Mouse (Mus musculus) right cerebral cortex, postnatal 14 days (tissue): ENCODE results near the gene Arfgap3.
"Not testable (repeated sequence)": the region's sequence is repeated elsewhere in the genome, so short reads cannot be mapped to it uniquely, and the experiment has no call there.

Experiments
- DNase-seq: peaks from one replicate; pipeline ENCODE4 v3.0.0; 2022

Arfgap3 gene

DNA sequence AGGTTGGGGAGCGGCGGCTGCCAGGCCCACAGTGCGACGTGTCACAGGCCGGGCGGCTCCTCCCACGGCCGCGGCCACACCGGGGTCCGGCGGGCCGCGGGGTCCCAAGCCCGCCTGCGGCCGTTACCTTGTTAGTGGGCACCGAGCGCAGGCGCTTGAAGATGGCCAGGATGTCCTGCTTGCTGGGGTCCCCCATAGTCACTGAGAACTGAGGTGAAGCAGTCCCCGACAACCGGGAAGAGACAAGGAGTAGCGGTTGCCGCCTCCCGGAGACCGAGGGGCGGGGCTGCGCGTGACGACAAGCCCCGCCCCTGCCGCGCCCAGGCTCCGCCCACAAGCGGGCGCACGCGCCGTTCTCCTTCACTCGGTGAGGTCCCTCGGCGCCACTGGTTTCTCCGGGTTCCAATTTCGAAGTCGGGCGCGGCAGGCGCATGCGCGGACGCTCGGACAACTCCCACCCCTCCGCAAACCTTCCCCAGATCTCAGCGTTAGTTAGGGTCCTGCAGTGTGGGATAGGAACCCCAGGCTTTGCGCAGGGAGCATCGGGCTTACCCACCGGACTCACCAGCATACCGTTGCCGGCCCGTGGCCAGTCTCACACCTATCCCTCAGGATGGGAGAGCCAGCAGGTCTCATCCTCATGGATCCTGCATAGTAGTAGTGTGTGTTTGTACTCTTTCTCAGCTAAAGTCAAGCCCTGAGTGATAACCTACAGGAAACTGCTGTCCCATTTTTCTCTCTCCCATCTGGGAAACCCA, at the start of gene Arfgap3:
Arfgap3 (minus strand) TSS at position 294 of the 758 bp plus-strand sequence.
- DNase-seq, result peak; percentile 97

DNA sequence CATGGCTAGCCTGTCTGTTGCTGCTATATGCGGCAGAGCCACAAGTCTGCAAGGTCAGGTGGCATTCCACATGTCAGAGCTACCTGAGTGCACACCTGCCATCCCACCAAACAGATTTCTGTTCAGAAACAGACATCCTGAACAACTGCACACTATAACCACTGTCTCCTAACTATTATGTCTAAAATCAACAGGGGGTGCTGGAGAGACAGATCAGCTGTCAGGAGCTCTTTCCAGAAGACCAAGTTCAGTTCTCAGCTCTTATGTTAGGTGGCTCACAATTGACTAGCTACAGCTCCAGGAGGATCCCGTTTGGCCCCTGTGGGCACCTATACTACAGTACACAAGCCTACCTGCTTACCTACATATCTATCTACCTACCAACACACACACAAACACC, 42.7 kb upstream of the Arfgap3 start:
- no peak for DNase-seq

DNA sequence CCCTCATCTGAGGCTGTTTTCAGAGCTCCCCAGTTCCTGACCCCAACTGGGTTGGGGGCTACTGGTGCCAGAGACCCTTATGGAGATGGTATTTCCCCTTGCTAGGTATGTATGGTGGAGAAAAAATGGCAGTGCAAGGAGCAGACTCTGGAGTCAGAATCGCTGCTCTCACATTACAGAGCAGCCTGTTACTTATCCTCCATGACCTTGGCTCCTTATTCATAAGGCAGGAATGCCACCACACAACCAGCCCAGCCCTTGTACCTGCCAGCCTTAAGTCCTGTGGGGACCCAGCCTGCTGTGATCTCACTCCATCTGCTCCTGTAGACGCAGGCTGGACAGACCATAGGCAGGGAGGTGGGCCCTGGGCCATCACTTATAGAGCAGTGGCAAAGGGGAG, 37.9 kb upstream of the Arfgap3 start:
- no peak for DNase-seq

DNA sequence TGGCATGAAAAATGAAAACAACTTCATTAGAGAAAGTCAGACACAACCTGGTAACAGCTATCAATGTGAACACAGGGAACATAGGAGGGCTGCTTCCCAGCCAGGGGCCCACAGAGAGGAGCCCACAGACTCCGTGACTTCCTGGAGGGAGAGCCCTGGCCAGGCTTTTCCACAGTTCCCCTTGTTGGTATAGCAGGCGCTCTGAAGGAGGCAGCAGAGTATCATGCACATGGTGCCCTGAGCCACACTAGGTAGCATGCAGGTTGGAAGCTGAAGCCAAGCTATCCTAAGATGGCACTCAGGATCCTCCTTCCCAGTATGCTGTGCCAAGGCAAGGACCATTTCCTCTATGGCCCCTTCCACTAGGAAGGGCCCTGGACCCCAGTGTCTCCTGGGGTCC, 33.6 kb upstream of the Arfgap3 start:
- no peak for DNase-seq

- DNase-seq, result no peak
Observed at GRCm38 (mm10) chr15:83383136-83383535, 33.1 kb upstream of the Arfgap3 start.

- DNase-seq, result no peak
Observed at GRCm38 (mm10) chr15:83382467-83382866, 32.4 kb upstream of the Arfgap3 start.

DNA sequence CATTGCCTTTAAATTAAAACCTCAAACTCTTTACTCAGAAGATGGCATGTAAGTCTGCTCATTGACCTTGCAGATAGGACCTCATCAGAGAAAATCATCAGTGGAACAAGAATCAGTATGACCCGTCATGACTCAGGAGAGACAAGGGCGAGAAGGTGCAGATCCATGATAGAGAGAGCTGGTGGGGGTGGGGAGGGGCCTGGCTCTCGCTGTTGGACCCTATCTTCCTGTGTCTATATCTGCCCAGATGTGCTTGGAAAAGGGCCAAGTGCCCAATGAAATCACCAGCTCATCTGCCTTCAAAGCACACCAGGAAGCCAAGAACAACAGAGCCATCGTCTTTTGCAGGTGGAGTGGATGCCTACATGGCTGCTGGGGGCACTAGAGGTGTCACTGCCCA, 27.1 kb upstream of the Arfgap3 start:
- DNase-seq, result no peak

DNA sequence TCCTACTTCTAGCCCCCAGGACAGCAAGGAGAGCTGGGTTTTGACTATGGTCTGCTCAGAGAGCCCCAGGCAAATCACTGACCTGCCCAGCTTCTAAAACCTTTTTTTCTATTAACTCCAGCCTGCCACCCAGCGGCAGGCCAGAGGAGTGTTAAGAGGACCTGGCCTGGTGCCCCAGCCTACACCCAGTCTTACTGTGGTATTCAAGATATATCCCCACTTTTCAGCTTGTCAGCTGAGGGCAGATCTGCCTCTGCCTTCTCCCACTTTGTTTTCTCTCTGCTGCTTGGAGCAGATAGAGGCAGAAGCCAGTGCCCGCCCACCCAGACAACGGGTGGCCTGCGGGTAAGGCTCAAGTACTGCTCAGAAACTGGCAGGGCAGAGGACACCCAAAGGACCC, 25.1 kb upstream of the Arfgap3 start:
- peak; percentile 46 for DNase-seq

DNA sequence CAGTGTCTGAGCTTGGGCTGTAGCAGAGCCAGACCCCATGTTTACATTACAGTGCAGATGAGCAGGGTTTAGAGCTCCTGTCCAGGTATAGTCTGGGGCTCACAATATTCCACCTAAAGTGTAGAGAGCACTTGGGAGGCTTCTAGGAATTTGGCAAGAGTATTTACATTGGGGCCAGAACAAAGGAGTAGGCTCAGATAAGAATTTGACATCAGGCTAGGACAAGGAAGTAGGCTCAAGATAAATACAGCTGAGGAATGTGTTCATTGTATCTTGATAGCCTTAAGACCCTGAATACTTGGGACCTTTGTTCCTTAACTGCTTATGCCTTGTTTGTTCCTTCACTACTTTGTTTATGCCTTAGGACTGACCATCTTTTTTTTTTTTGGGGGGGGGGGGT, 24.0 kb upstream of the Arfgap3 start:
- no peak for DNase-seq

DNA sequence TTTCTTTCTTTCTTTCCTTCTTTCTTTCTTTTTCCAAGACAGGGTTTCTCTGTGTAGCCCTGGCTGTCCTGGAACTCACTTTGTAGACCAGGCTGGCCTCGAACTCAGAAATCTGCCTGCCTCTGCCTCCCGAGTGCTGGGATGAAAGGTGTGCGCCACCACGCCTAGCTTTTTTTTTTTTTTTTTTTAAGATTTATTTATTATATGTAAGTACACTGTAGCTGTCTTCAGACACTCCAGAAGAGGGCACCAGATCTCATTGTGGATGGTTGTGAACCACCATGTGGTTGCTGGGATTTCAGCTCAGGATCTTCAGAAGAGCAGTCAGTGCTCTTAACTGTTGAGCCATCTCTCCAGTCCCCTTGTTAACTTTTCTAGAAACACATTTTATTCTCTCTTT, 18.7 kb upstream of the Arfgap3 start:
- not testable (repeated sequence) for DNase-seq

DNA sequence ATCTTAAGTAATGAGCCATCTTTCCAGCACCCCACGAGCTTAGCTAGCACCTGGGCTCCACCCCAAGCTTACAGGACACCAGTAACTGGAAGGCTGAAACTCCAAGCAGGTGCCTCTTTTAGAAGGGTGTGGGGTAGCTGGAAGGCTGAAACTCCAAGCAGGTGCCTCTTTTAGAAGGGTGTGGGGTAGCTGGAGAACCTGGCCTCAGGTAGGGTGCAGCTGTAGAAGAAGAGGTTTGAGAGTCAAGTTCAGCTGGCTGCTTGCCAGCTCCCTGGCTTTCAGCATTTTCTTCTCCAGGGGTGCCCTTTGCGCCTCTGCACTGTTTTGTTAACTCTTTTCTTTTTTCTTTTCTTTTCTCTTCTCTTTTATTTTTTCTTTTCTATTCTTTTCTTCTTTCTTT, 18.2 kb upstream of the Arfgap3 start:
- no peak for DNase-seq

DNA sequence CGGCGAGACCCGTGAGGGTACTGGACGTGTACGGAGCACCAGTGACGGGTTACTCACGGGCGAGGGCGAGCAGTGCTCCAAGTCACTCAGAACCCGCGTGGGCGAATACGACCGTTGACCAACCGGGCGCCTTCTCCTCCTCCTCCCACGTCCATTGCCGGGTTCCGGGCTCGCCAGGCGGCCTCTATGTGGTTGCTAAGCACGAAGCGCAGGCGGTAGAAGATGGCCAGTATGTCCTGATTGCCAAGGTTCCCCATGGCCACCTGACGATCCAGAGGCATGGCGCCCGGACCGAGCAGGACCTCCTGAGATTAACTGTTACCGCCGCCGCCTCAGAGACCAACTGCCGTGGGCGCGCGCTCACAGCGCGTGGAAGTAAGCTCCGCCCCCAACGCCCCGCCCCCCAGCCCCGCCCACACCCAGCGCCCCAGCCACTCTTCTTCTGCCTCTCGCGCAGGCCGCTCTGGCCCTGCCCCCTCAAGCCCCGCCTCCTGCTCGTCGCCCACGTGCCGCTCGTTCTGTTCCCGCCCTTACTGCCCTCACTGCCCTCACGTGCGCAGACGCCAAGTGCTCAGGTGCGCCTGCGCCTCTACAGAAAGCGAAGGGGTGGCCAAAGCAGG, 17.0 kb upstream of the Arfgap3 start:
- DNase-seq, result peak; percentile 76

DNA sequence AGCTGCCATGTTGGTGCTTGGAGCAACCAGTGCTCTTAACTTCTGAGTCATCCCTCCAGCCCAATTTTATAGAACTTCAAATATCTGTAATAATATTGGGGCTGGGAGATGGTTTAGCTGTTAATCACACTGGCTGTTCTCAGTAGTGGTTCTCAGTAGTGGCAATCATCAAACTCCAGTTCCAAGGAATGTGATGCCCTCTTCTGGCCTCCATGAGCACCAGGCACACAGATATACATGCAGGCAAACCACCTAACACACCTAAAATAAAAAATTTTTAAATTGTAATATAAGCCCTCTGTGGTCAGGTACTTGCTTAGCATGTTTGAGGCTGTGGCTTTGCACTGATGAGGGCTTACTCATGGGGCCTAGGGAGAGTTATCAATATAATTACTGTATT, 15.7 kb upstream of the Arfgap3 start:
- DNase-seq, result no peak

- DNase-seq, result no peak
Observed at GRCm38 (mm10) chr15:83364194-83364593, 14.1 kb upstream of the Arfgap3 start.

DNA sequence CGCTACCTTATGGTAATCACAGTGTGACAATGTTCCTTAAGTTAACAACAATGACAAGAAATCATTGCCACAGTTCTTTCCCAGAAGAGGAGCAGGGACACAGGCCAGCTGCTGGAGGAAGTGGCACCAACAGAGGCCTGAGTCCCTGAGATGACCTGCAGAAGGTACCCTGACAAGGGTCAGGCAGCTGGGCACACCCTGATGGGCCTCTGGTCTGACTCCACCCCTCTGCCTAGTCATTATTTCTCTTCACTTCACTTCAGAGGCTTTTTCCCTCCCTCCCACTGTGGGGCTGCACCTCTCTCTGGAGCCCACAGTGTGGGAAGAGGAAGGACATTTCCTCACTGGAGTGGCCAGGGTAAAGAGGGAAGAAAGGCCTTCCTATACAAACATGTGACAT, 12.8 kb upstream of the Arfgap3 start:
- DNase-seq, result not testable (repeated sequence)

GRCm38 (mm10) chr15:83360899-83361298, 10.9 kb upstream of the Arfgap3 start:
- not testable (repeated sequence) for DNase-seq

DNA sequence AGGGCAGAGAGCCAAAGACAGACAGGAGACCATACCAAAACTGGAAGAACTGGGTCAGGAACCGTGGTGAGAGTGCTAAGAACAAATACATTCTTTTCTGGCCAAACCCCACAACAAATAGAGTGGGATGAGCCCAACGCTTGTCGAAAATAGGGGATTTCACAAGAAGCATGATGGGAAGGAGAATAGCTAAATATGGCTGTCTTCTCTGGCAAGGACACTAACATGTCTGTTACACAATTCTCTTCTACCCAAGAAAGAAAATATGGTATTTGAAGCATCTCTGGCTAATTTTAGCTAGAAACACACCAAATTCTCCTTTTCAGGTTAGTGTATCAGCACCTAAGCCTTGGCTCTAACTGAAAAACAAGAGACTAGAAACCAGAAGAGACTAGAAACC, 10.1 kb upstream of the Arfgap3 start:
- DNase-seq, result no peak

- DNase-seq, result no peak
Observed at GRCm38 (mm10) chr15:83358476-83358875, 8.4 kb upstream of the Arfgap3 start.

DNA sequence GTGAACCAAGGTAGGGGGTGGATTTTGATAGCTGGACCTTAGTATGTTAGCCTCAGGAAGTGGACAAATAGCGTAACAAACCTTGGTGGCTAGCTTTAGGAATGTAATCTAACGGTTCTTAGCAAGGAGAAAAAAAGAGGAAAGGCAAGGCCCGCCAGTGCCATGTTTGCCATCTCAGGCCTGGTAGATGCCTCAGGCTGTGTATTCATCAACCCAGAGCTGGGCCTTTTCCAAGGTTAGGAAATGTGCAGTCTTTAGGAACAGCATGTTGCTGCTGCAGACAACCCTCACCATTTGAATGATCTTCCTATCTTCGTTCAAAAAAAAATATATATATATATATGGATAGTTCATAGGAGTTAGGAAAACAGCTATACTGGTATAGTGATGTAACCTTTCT, 1.5 kb upstream of the Arfgap3 start:
- DNase-seq, result no peak

DNA sequence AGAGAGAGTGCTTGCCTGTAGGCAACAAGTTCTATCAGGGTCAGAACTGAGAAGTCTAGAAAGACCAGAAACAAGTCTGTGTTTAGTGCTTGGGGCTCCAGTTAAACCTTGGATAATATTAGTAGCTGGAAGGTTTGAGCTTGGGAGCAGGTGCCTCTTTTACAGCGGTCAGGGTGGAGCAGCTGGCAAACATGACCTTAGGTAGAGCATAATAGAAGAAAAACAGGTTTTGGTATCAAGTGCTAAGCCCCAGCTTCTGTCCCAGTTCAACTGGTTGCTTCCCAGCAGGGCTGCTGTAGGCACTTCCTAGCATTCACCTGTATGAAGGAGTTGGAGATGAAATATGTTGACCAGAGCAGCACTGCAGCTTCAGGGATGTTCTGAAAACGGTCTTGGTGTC, 812 bp upstream of the Arfgap3 start:
- DNase-seq, result no peak

- DNase-seq, result no peak
Observed at GRCm38 (mm10) chr15:83349225-83349953, 658 bp downstream of the Arfgap3 start.

DNA sequence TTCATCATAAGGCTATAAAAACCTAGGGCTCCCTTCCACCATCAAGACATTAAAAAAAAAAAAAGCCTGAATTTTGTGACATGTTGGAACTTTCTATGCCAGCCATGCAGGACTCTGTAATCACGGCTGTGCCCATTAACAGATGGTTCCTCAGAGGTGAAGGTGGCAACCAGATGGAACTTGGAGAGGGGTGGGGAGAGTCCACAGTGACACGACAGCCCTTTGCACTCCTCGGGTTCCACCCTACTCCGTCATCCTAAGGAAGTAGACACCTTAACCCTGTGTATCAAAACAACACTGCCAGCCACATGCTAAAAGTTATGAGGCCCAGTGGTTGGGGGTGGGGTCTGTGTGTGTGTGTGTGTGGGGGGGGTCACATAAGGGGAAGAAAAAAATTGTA, 1.3 kb downstream of the Arfgap3 start:
- DNase-seq, result no peak

- DNase-seq, result no peak
Observed at GRCm38 (mm10) chr15:83345898-83346529, 4.0 kb downstream of the Arfgap3 start.

DNA sequence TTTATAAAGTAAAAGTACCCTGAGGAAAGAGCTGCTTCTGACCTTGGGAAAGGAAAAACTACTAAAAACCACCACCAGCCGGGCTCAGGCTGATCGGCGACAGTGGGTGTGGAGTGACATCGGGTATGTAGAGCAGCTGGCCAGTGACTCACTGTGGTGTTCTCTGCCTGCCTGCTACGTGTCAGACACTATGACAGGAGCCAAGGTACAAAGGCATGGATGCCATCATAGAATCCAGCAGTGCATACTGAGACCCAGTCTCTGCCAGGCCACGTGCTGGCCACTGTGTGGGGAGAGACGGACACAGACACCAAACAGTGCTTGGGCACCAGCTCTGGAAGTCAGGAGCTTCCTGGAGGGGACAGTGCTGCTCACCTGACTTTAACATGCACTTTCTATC, 5.1 kb downstream of the Arfgap3 start:
- DNase-seq, result peak; percentile 26
